Mouse (Mus musculus): ENCODE results near the gene Coq10a. TPM values are rescaled to one million over a fixed set of nuclear protein-coding genes. Genes with fewer than 3 reads are reported as not detected.

The Coq10a gene
- polyA plus RNA-seq, 1 experiment from 2014 or later: 50.5 TPM

Small RNA genes within 50 kb of the gene (microRNA-seq; reads per million reads assigned to microRNA genes)
- gene Gm25361: not detected
- gene Gm26308: not detected
- gene Mir6914: 0.44 reads per million
- 1.3 reads per million for gene Mir6915

Other genes with a start within 250 kb of the Coq10a start
- gene Rbms2, start 188.7 kb downstream of the Coq10a start, polyA plus RNA-seq (2014; fragmentation: Nextera tagmentation; extraction: Ambion mirVana): 5.0 and 7.1 TPM in 2 replicates
- gene Gls2, start 174.5 kb downstream of the Coq10a start, polyA plus RNA-seq (2014; fragmentation: Nextera tagmentation; extraction: Ambion mirVana): 0.70 and 1.3 TPM in 2 replicates
- gene Spryd4, start 157.2 kb downstream of the Coq10a start, polyA plus RNA-seq (2014; fragmentation: Nextera tagmentation; extraction: Ambion mirVana): 15.1 and 16.8 TPM in 2 replicates
- gene Mip, start 143.2 kb downstream of the Coq10a start, polyA plus RNA-seq (2014; fragmentation: Nextera tagmentation; extraction: Ambion mirVana): 0.12 and 0.17 TPM in 2 replicates
- 13.5 and 19.5 TPM in 2 replicates for gene Timeless, start 136.9 kb downstream of the Coq10a start, polyA plus RNA-seq (2014; fragmentation: Nextera tagmentation; extraction: Ambion mirVana)
- not detected in 2 replicates for gene Apon, start 114.9 kb downstream of the Coq10a start, polyA plus RNA-seq (2014; fragmentation: Nextera tagmentation; extraction: Ambion mirVana)
- not detected in 2 replicates for gene Apof, start 100.3 kb downstream of the Coq10a start, polyA plus RNA-seq (2014; fragmentation: Nextera tagmentation; extraction: Ambion mirVana)
- 12.2 and 23.0 TPM in 2 replicates for gene Stat2, start 98.4 kb downstream of the Coq10a start, polyA plus RNA-seq (2014; fragmentation: Nextera tagmentation; extraction: Ambion mirVana)
- 0.22 TPM in 1 of 2 replicates, not detected in the other for gene Il23a, start 70.2 kb downstream of the Coq10a start, polyA plus RNA-seq (2014; fragmentation: Nextera tagmentation; extraction: Ambion mirVana)
- gene Pan2, start 65.7 kb downstream of the Coq10a start, polyA plus RNA-seq (2014; fragmentation: Nextera tagmentation; extraction: Ambion mirVana): 18.5 and 23.0 TPM in 2 replicates
- 193 and 194 TPM in 2 replicates for gene Cnpy2, start 46.5 kb downstream of the Coq10a start, polyA plus RNA-seq (2014; fragmentation: Nextera tagmentation; extraction: Ambion mirVana)
- gene Cs, start 31.3 kb downstream of the Coq10a start, polyA plus RNA-seq (2014; fragmentation: Nextera tagmentation; extraction: Ambion mirVana): 221 and 247 TPM in 2 replicates
- gene Ankrd52, start 8.1 kb upstream of the Coq10a start, polyA plus RNA-seq (2014; fragmentation: Nextera tagmentation; extraction: Ambion mirVana): 13.3 and 14.1 TPM in 2 replicates
- gene Slc39a5, start 32.2 kb upstream of the Coq10a start, polyA plus RNA-seq (2014; fragmentation: Nextera tagmentation; extraction: Ambion mirVana): not detected in 2 replicates
- 142 and 144 TPM in 2 replicates for gene Nabp2, start 42.5 kb upstream of the Coq10a start, polyA plus RNA-seq (2014; fragmentation: Nextera tagmentation; extraction: Ambion mirVana)
- 80.3 and 96.2 TPM in 2 replicates for gene Rnf41, start 42.7 kb upstream of the Coq10a start, polyA plus RNA-seq (2014; fragmentation: Nextera tagmentation; extraction: Ambion mirVana)
- 172 and 229 TPM in 2 replicates for gene Smarcc2, start 90.3 kb upstream of the Coq10a start, polyA plus RNA-seq (2014; fragmentation: Nextera tagmentation; extraction: Ambion mirVana)
- gene Myl6, start 125.1 kb upstream of the Coq10a start, polyA plus RNA-seq (2014; fragmentation: Nextera tagmentation; extraction: Ambion mirVana): 750 and 787 TPM in 2 replicates
- 5.3 and 6.8 TPM in 2 replicates for gene Myl6b, start 129.7 kb upstream of the Coq10a start, polyA plus RNA-seq (2014; fragmentation: Nextera tagmentation; extraction: Ambion mirVana)
- gene Esyt1, start 156.9 kb upstream of the Coq10a start, polyA plus RNA-seq (2014; fragmentation: Nextera tagmentation; extraction: Ambion mirVana): 6.0 and 10.9 TPM in 2 replicates
- 17.6 and 19.6 TPM in 2 replicates for gene Zc3h10, start 178.8 kb upstream of the Coq10a start, polyA plus RNA-seq (2014; fragmentation: Nextera tagmentation; extraction: Ambion mirVana)
- 2,375 and 2,760 TPM in 2 replicates for gene Rpl41, start 180.3 kb upstream of the Coq10a start, polyA plus RNA-seq (2014; fragmentation: Nextera tagmentation; extraction: Ambion mirVana)
- 122 and 142 TPM in 2 replicates for gene Pa2g4, start 197.0 kb upstream of the Coq10a start, polyA plus RNA-seq (2014; fragmentation: Nextera tagmentation; extraction: Ambion mirVana)
- 0.26 and 0.47 TPM in 2 replicates for gene Erbb3, start 220.7 kb upstream of the Coq10a start, polyA plus RNA-seq (2014; fragmentation: Nextera tagmentation; extraction: Ambion mirVana)